Mouse (Mus musculus) lung, postnatal 0 days (tissue): ENCODE measurements at regions not wholly inside any gene's neighbourhood (a gene's known extent, or its start where the extent isn't known, plus 50 kb on each side); places are given as distances from the start of the nearest gene placed in this dataset.

ENCODE experiments used
- ATAC-seq: fragments of 200-750 bp; cut with Nextera tagmentation; 2 replicates; pipeline ENCODE4 v1.8.0; 2017; ENCODE audit warnings: moderate library complexity
- DNase-seq: peaks from one replicate; pipeline ENCODE4 v3.0.0-alpha.2; 2016; ENCODE audit warnings: low spot score
- H3K27ac ChIP-seq: fragments of 300-500 bp; sonication (generic); 2 replicates; pipeline ENCODE4 v1.5.1; 2014; ENCODE audit warnings: antibody characterized with exemption, mild to moderate bottlenecking, low read length, mixed read lengths
- H3K27me3 ChIP-seq: fragments of 300-500 bp; sonication (generic); replicated peaks from 2 replicates; pipeline ENCODE4 v1.6.1; 2014; ENCODE audit warnings: low read length, mixed read lengths; ENCODE audit not compliant: insufficient read depth
- H3K36me3 ChIP-seq: fragments of 300-500 bp; sonication (generic); 2 replicates; pipeline ENCODE4 v1.6.1; 2014; ENCODE audit warnings: low read length, mixed read lengths; ENCODE audit not compliant: insufficient read depth
- H3K4me1 ChIP-seq: fragments of 300-500 bp; sonication (generic); 2 replicates; pipeline ENCODE4 v1.6.1; 2014; ENCODE audit warnings: antibody characterized with exemption, low read depth, low read length, mixed read lengths; ENCODE audit not compliant: insufficient read depth
- H3K4me2 ChIP-seq: fragments of 300-500 bp; sonication (generic); replicated peaks from 2 replicates; pipeline ENCODE4 v1.6.1; 2014; ENCODE audit warnings: low read depth, mild to moderate bottlenecking, low read length, moderate library complexity, mixed read lengths
- H3K4me3 ChIP-seq: fragments of 300-500 bp; sonication (generic); 2 replicates; pipeline ENCODE4 v1.5.1; 2014; ENCODE audit warnings: low read depth, low read length
- H3K9ac ChIP-seq: fragments of 300-500 bp; sonication (generic); replicated peaks from 2 replicates; pipeline ENCODE4 v1.6.1; 2014; ENCODE audit warnings: low read depth, mild to moderate bottlenecking
- H3K9me3 ChIP-seq: fragments of 300-500 bp; sonication (generic); 2 replicates; pipeline ENCODE4 v1.6.1; 2016; ENCODE audit warnings: low read length, mixed read lengths
- CTCF ChIP-seq: IDR thresholded peaks from 2 replicates; pipeline ENCODE4 v1.5.1; 2016; ENCODE audit warnings: antibody characterized with exemption, mild to moderate bottlenecking
- EP300 ChIP-seq: IDR thresholded peaks from 2 replicates; pipeline ENCODE4 v1.6.1; 2016; ENCODE audit warnings: antibody characterized with exemption, mild to moderate bottlenecking, control low read depth
- WGBS: fragments of 180-500 bp; shearing (Covaris S2); extraction: QIAGEN DNeasy Blood & Tissue Kit; methylation state at CpG from one replicate; pipeline ENCODE4 v1.1.7; 2014; 5-methylcytosine and 5-hydroxymethylcytosine counted together

- Histone ChIP-seq H3K4me1 (no peaks in the 10 kb centered on the region), H3K27me3 (no peaks in the 10 kb centered on the region), H3K9me3 (no peaks in the 10 kb centered on the region), H3K27ac (no peak overlapping the region), H3K36me3 (no peaks in the 10 kb centered on the region), H3K4me3 (no peak overlapping the region), H3K4me2 (no peak overlapping the region), H3K9ac (no peak overlapping the region)
- 69% methylated on average over 5 of the region's 5 CpGs for WGBS
- TF ChIP-seq CTCF (no peak), EP300 (no peak)
- ATAC-seq (no peak), DNase-seq (no peak)
These were observed 63.5 kb upstream of the Arhgap24 start for GRCm38 (mm10) chr5:102417642-102418041.

GRCm38 (mm10) chr5:102419089-102419488, 62.1 kb upstream of the Arhgap24 start:
- ATAC-seq: no peak
- WGBS: 42% methylated on average over 1 of the region's 1 CpGs

GRCm38 (mm10) chr5:102424636-102425242, 56.5 kb upstream of the Arhgap24 start:
- 0 out of 2 replicates have a peak overlapping the region, but pooled peaks have one; percentile 26 for H3K27ac ChIP-seq

More at GRCm38 (mm10) chr5:102419089-102419488, 62.1 kb upstream of the Arhgap24 start:
- Histone ChIP-seq H3K27me3 (no peaks in the 10 kb centered on the region), H3K9ac (no peak overlapping the region), H3K9me3 (no peaks in the 10 kb centered on the region), H3K4me2 (no peak overlapping the region), H3K4me3 (no peak overlapping the region), H3K36me3 (no peaks in the 10 kb centered on the region), H3K27ac (no peak overlapping the region), H3K4me1 (no peaks in the 10 kb centered on the region)
- peak; percentile 50 for DNase-seq
- TF ChIP-seq CTCF: peak; percentile 69
- no peak for TF ChIP-seq EP300

GRCm38 (mm10) chr5:102428310-102428709, 52.9 kb upstream of the Arhgap24 start:
- DNase-seq (peak; percentile 22), ATAC-seq (no peak)
- Histone ChIP-seq H3K36me3 (no peaks in the 10 kb centered on the region), H3K4me3 (no peak overlapping the region), H3K4me1 (no peaks in the 10 kb centered on the region), H3K4me2 (no peak overlapping the region), H3K9ac (no peak overlapping the region), H3K9me3 (no peaks in the 10 kb centered on the region), H3K27me3 (no peaks in the 10 kb centered on the region), H3K27ac (no peak overlapping the region)
- TF ChIP-seq EP300 (no peak), CTCF (no peak)
- WGBS: 50% methylated on average over 3 of the region's 3 CpGs

More at GRCm38 (mm10) chr5:102424636-102425242, 56.5 kb upstream of the Arhgap24 start:
- no peak overlapping the region for H3K9ac ChIP-seq
- H3K36me3 ChIP-seq: no peaks in the 10 kb centered on the region
- 64% methylated on average over 16 of the region's 16 CpGs for WGBS
- H3K4me2 ChIP-seq: no peak overlapping the region; the same call in 1 of the 2 replicates
- H3K9me3 ChIP-seq: no peaks in the 10 kb centered on the region
- no peaks in the 10 kb centered on the region for H3K27me3 ChIP-seq
- H3K4me3 ChIP-seq: 0 out of 2 replicates have a peak overlapping the region, but pooled peaks have one; percentile 1
- no peaks in the 10 kb centered on the region for H3K4me1 ChIP-seq
- ATAC-seq (peak; percentile 80), DNase-seq (peak; percentile 61)
- TF ChIP-seq EP300: peak; percentile 30
- TF ChIP-seq CTCF: no peak
